Mouse (Mus musculus) hindbrain, embryonic 11.5 days (tissue): ENCODE results near the gene Zfyve27. TPM values are rescaled to one million over a fixed set of nuclear protein-coding genes. Genes with fewer than 3 reads are reported as not detected.

ENCODE experiments used
- polyA plus RNA-seq: library from polyadenylated mRNA; unstranded; fragments of >200 nt; fragmentation: Nextera tagmentation; extraction: Ambion mirVana; gene quantifications from 2 replicates; pipeline ENCODE4 v1.2.1, GENCODE M21; 2014

Gene Zfyve27
- polyA plus RNA-seq, 1 experiment from 2014 or later: 18.4 TPM

Other genes with a start within 250 kb of the Zfyve27 start
- 77.2 and 83.2 TPM in 2 replicates for gene Exosc1, start 230.5 kb upstream of the Zfyve27 start, polyA plus RNA-seq
- gene Zdhhc16, start 230.5 kb upstream of the Zfyve27 start, polyA plus RNA-seq: 59.0 and 59.1 TPM in 2 replicates
- gene Mms19, start 182.8 kb upstream of the Zfyve27 start, polyA plus RNA-seq: 32.5 and 32.6 TPM in 2 replicates
- gene Ubtd1, start 182.2 kb upstream of the Zfyve27 start, polyA plus RNA-seq: 6.5 and 7.7 TPM in 2 replicates
- not detected in 2 replicates for gene Ankrd2, start 128.0 kb upstream of the Zfyve27 start, polyA plus RNA-seq
- 0.67 and 1.1 TPM in 2 replicates for gene Hoga1, start 118.3 kb upstream of the Zfyve27 start, polyA plus RNA-seq
- 0.11 TPM in 1 of 2 replicates, not detected in the other for gene 4933411K16Rik, start 111.7 kb upstream of the Zfyve27 start, polyA plus RNA-seq
- 75.1 and 76.1 TPM in 2 replicates for gene Morn4, start 77.6 kb upstream of the Zfyve27 start, polyA plus RNA-seq
- gene Pi4k2a, start 73.5 kb upstream of the Zfyve27 start, polyA plus RNA-seq: 20.9 and 23.6 TPM in 2 replicates
- gene Avpi1, start 34.9 kb upstream of the Zfyve27 start, polyA plus RNA-seq: 11.0 and 14.1 TPM in 2 replicates
- gene Marveld1, start 16.6 kb upstream of the Zfyve27 start, polyA plus RNA-seq: 6.4 and 6.9 TPM in 2 replicates
- gene Sfrp5, start 38.3 kb downstream of the Zfyve27 start, polyA plus RNA-seq: 0.80 and 0.85 TPM in 2 replicates
- 3.9 and 5.0 TPM in 2 replicates for gene Golga7b, start 83.6 kb downstream of the Zfyve27 start, polyA plus RNA-seq